Mouse (Mus musculus): ENCODE measurements around the gene Cntnap5a.

GRCm38 (mm10) chr1:116488780-116489569 lies 804.4 kb downstream of the Cntnap5a start:
- no peak for TF ChIP-seq POLR2A (IDR thresholded peaks at IDR 0.05; ENCODE audit: borderline replicate concordance, control insufficient read depth, low read depth, low read length)
- no peak for TF ChIP-seq CTCF (IDR thresholded peaks at IDR 0.05; ENCODE audit: control insufficient read depth, insufficient read depth, low read length)

Data from bone marrow, adult 2 months (tissue).